Mouse (Mus musculus) bone marrow, adult 2 months (tissue): ENCODE measurements around the gene Rab42. TPM values are rescaled to one million over a fixed set of nuclear protein-coding genes. Genes with fewer than 3 reads are reported as not detected.

Experiments
- H3K27ac ChIP-seq: fragments of 200-500 bp; 2 replicates; pipeline ENCODE4 v1.5.1; 2012; ENCODE audit warnings: low read depth, mild to moderate bottlenecking, control low read depth, inconsistent platforms, low read length; ENCODE audit not compliant: control insufficient read depth, poor library complexity, insufficient read depth
- H3K4me1 ChIP-seq: fragments of 200-500 bp; 2 replicates; pipeline ENCODE4 v1.6.1; 2011; ENCODE audit warnings: low read length; ENCODE audit not compliant: control insufficient read depth, insufficient read depth
- H3K4me3 ChIP-seq: fragments of 200-500 bp; replicated peaks from 2 replicates; pipeline ENCODE3; 2011; ENCODE audit warnings: mild to moderate bottlenecking, low read depth, low read length, control low read depth; ENCODE audit not compliant: control insufficient read depth
- CTCF ChIP-seq: fragments of 200-500 bp; IDR thresholded peaks from 2 replicates; pipeline ENCODE4 v1.5.1; 2011; ENCODE audit warnings: low read length, control low read depth; ENCODE audit not compliant: control insufficient read depth, insufficient read depth
- POLR2A ChIP-seq: fragments of 200-500 bp; IDR thresholded peaks from 2 replicates; pipeline ENCODE4 v1.6.1; 2011; ENCODE audit warnings: low read depth, mild to moderate bottlenecking, control low read depth, low read length, borderline replicate concordance; ENCODE audit not compliant: control insufficient read depth
- WGBS: fragments of 180-500 bp; shearing (Covaris S2); methylation state at CpG from one replicate; pipeline ENCODE4 v1.1.7; 2018; 5-methylcytosine and 5-hydroxymethylcytosine counted together
- polyA plus RNA-seq: library from polyadenylated mRNA; stranded (reverse); fragments of >200 nt; gene quantifications from 2 replicates; pipeline ENCODE4 v1.2.4, GENCODE M21; 2011; ENCODE audit warnings: low replicate concordance; ENCODE audit not compliant: missing spikeins, insufficient read depth, insufficient read length

Rab42 gene
- not detected in 2 replicates for polyA plus RNA-seq

- no peak within 1 kb of the TSS for H3K27ac ChIP-seq
- H3K4me1 ChIP-seq = no peaks in the 10 kb centered on the region; the same call in 1 of the 2 replicates
- TF ChIP-seq POLR2A (no peak), CTCF (no peak)
- WGBS = 1% methylated on average over 31 of the region's 31 CpGs
- peak within 1 kb of the TSS; percentile 43 for H3K4me3 ChIP-seq
Observed at GRCm38 (mm10) chr4:132302939-132303479, at the start of gene Rab42. Rab42 (minus strand) TSS chr4:132303385.

GRCm38 (mm10) chr4:132352739-132353138 is 49.6 kb upstream of the Rab42 start:
- Histone ChIP-seq H3K4me3 (peak overlapping the region; percentile 77), H3K4me1 (peaks cover 2% of the 10 kb centered on the region; the same call in 1 of the 2 replicates), H3K27ac (peak overlapping the region; percentile 43; the same call in 1 of the 2 replicates)
- TF ChIP-seq POLR2A (no peak), CTCF (no peak)
- 0% methylated on average over 14 of the region's 14 CpGs for WGBS

- H3K4me3 ChIP-seq = no peak overlapping the region
- WGBS = 25% methylated on average over 1 of the region's 1 CpGs
- no peak overlapping the region for H3K27ac ChIP-seq
- no peak for TF ChIP-seq POLR2A
- TF ChIP-seq CTCF = no peak
- peaks cover 2% of the 10 kb centered on the region; the same call in 1 of the 2 replicates for H3K4me1 ChIP-seq
Observed at GRCm38 (mm10) chr4:132351401-132351800, 48.2 kb upstream of the Rab42 start.

GRCm38 (mm10) chr4:132350854-132351253 is 47.7 kb upstream of the Rab42 start:
- no peaks in the 10 kb centered on the region for H3K4me1 ChIP-seq
- H3K4me3 ChIP-seq = no peak overlapping the region
- no peak overlapping the region for H3K27ac ChIP-seq
- TF ChIP-seq POLR2A (no peak), CTCF (no peak)
- WGBS = 78% methylated on average over 3 of the region's 3 CpGs

GRCm38 (mm10) chr4:132350123-132350740 is 47.0 kb upstream of the Rab42 start:
- Histone ChIP-seq H3K27ac (no peak overlapping the region), H3K4me1 (no peaks in the 10 kb centered on the region), H3K4me3 (no peak overlapping the region)
- WGBS = 69% methylated on average over 2 of the region's 2 CpGs
- TF ChIP-seq CTCF (no peak), POLR2A (no peak)

GRCm38 (mm10) chr4:132349495-132350122 is 46.4 kb upstream of the Rab42 start:
- WGBS = 60% methylated on average over 3 of the region's 3 CpGs
- no peak overlapping the region for H3K27ac ChIP-seq
- H3K4me3 ChIP-seq = no peak overlapping the region
- TF ChIP-seq CTCF (no peak), POLR2A (no peak)
- no peaks in the 10 kb centered on the region; the same call in 1 of the 2 replicates for H3K4me1 ChIP-seq

- H3K4me3 ChIP-seq = no peak overlapping the region
- H3K4me1 ChIP-seq = peaks cover 1% of the 10 kb centered on the region
- 50% methylated on average over 3 of the region's 3 CpGs for WGBS
- TF ChIP-seq CTCF = no peak
- TF ChIP-seq POLR2A = no peak
- H3K27ac ChIP-seq = no peak overlapping the region
Observed at GRCm38 (mm10) chr4:132346661-132347060, 43.5 kb upstream of the Rab42 start.

- H3K4me3 ChIP-seq = no peak overlapping the region
- H3K4me1 ChIP-seq = peaks cover 1% of the 10 kb centered on the region
- TF ChIP-seq CTCF (no peak), POLR2A (no peak)
- H3K27ac ChIP-seq = no peak overlapping the region
- 79% methylated on average over 4 of the region's 4 CpGs for WGBS
Observed at GRCm38 (mm10) chr4:132346261-132346660, 43.1 kb upstream of the Rab42 start.

- WGBS = 39% methylated on average over 5 of the region's 5 CpGs
- no peak overlapping the region for H3K4me3 ChIP-seq
- peaks cover 1% of the 10 kb centered on the region for H3K4me1 ChIP-seq
- TF ChIP-seq CTCF (no peak), POLR2A (no peak)
- H3K27ac ChIP-seq = no peak overlapping the region; the same call in 1 of the 2 replicates
Observed at GRCm38 (mm10) chr4:132345843-132346212, 42.6 kb upstream of the Rab42 start.
